Mouse (Mus musculus): ENCODE measurements around the gene Gm27021. TPM values are rescaled to one million over a fixed set of nuclear protein-coding genes. Genes with fewer than 3 reads are reported as not detected.

The Gm27021 gene
- total and polyA plus RNA-seq, 3 experiments: 0.21 to 0.54 TPM; not detected in 1

- TF ChIP-seq MXI1 (IDR thresholded peaks at IDR 0.05; ENCODE audit: low read depth, low read length) (no peak), MAZ (IDR thresholded peaks at IDR 0.05; ENCODE audit: low read depth, low read length) (no peak), EP300 (IDR thresholded peaks at IDR 0.05; ENCODE audit: low read depth in 1 of 2, low read length in 2 of 2) (no peak), KAT2A (conservative IDR thresholded peaks at IDR 0.05; ENCODE audit: low read depth, low read length) (no peak)
- no peaks in the 10 kb centered on the region for H3K27me3 ChIP-seq (ENCODE audit: control insufficient read depth in 1 of 2, insufficient read depth in 2 of 2, low read length in 2 of 2)
- H3K27ac ChIP-seq (ENCODE audit: control insufficient read depth, low read depth, low read length): no peak overlapping the region
- no peak overlapping the region for H3K4me3 ChIP-seq (ENCODE audit: control insufficient read depth in 1 of 2, insufficient read depth in 1 of 2, low read depth in 2 of 2, low read length in 2 of 2)
- H3K79me2 ChIP-seq (ENCODE audit: control insufficient read depth, insufficient read depth, low read length, poor library complexity): no peaks in the 10 kb centered on the region
- H3K9ac ChIP-seq (ENCODE audit: control insufficient read depth, low read depth, low read length, poor library complexity, severe bottlenecking): no peak overlapping the region
- DNase-seq (ENCODE audit: low read depth, low spot score): no peak
- H3K9me3 ChIP-seq (replicated peaks; ENCODE audit: insufficient read depth, low read length): no peaks in the 10 kb centered on the region
- H3K4me1 ChIP-seq (ENCODE audit: control insufficient read depth in 1 of 2, insufficient read depth in 2 of 2, low read length in 2 of 2): no peaks in the 10 kb centered on the region
- no peaks in the 10 kb centered on the region; a peak in 1 of 4 replicates for H3K36me3 ChIP-seq (ENCODE audit: control insufficient read depth in 1 of 2, insufficient read depth in 2 of 2, low read length in 2 of 2)
These were observed 36.2 kb downstream of the Gm27021 start for GRCm38 (mm10) chr8:120631441-120632375.

- H3K9me3 ChIP-seq (replicated peaks; ENCODE audit: insufficient read depth, low read length): no peaks in the 10 kb centered on the region
- no peaks in the 10 kb centered on the region for H3K4me1 ChIP-seq (ENCODE audit: control insufficient read depth in 1 of 2, insufficient read depth in 2 of 2, low read length in 2 of 2)
- TF ChIP-seq TCF12 (IDR thresholded peaks at IDR 0.05; ENCODE audit: low read depth, low read length) (no peak), ZKSCAN1 (IDR thresholded peaks at IDR 0.05; ENCODE audit: low read depth, low read length) (no peak), SMC3 (IDR thresholded peaks at IDR 0.05; ENCODE audit: low read depth, low read length) (no peak), POLR2A (IDR thresholded peaks at IDR 0.05; ENCODE audit: control insufficient read depth in 1 of 2, insufficient read depth in 1 of 2, low read depth in 1 of 2, low read length in 2 of 2, poor library complexity in 1 of 2) (no peak), TAL1 (IDR thresholded peaks at IDR 0.05; ENCODE audit: low read length) (no peak)
- H3K27me3 ChIP-seq (ENCODE audit: control insufficient read depth in 1 of 2, insufficient read depth in 2 of 2, low read length in 2 of 2): no peaks in the 10 kb centered on the region
- DNase-seq (ENCODE audit: low read depth, low spot score): no peak
- no peaks in the 10 kb centered on the region; a peak in 1 of 4 replicates for H3K36me3 ChIP-seq (ENCODE audit: control insufficient read depth in 1 of 2, insufficient read depth in 2 of 2, low read length in 2 of 2)
- no peak overlapping the region for H3K4me3 ChIP-seq (ENCODE audit: control insufficient read depth in 1 of 2, insufficient read depth in 1 of 2, low read depth in 2 of 2, low read length in 2 of 2)
- H3K9ac ChIP-seq (ENCODE audit: control insufficient read depth, low read depth, low read length, poor library complexity, severe bottlenecking): no peak overlapping the region
- no peak overlapping the region for H3K27ac ChIP-seq (ENCODE audit: control insufficient read depth, low read depth, low read length)
- H3K79me2 ChIP-seq (ENCODE audit: control insufficient read depth, insufficient read depth, low read length, poor library complexity): no peaks in the 10 kb centered on the region
These were observed 37.0 kb downstream of the Gm27021 start for GRCm38 (mm10) chr8:120630848-120631247.

- Histone ChIP-seq H3K27me3 (ENCODE audit: control insufficient read depth in 1 of 2, insufficient read depth in 2 of 2, low read length in 2 of 2) (no peaks in the 10 kb centered on the region), H3K9ac (ENCODE audit: control insufficient read depth, low read depth, low read length, poor library complexity, severe bottlenecking) (no peak overlapping the region), H3K4me3 (ENCODE audit: control insufficient read depth in 1 of 2, insufficient read depth in 1 of 2, low read depth in 2 of 2, low read length in 2 of 2) (no peak overlapping the region), H3K4me1 (ENCODE audit: control insufficient read depth in 1 of 2, insufficient read depth in 2 of 2, low read length in 2 of 2) (no peaks in the 10 kb centered on the region), H3K36me3 (ENCODE audit: control insufficient read depth in 1 of 2, insufficient read depth in 2 of 2, low read length in 2 of 2) (no peaks in the 10 kb centered on the region; a peak in 1 of 4 replicates), H3K27ac (ENCODE audit: control insufficient read depth, low read depth, low read length) (no peak overlapping the region), H3K79me2 (ENCODE audit: control insufficient read depth, insufficient read depth, low read length, poor library complexity) (no peaks in the 10 kb centered on the region), H3K9me3 (replicated peaks; ENCODE audit: insufficient read depth, low read length) (no peaks in the 10 kb centered on the region)
- DNase-seq (ENCODE audit: low read depth, low spot score): no peak
- TF ChIP-seq CTCF (IDR thresholded peaks at IDR 0.05 in 2 of 3, conservative IDR thresholded peaks at IDR 0.05 in 1 of 3; ENCODE audit: control insufficient read depth in 1 of 3, insufficient read depth in 1 of 3, low read depth in 2 of 3, low read length in 3 of 3, poor library complexity in 1 of 3, severe bottlenecking in 1 of 3) (no peak), USF2 (IDR thresholded peaks at IDR 0.05; ENCODE audit: borderline replicate concordance in 1 of 2, insufficient read depth in 1 of 2, low read depth in 1 of 2, low read length in 2 of 2) (no peak), MYC (IDR thresholded peaks at IDR 0.05; ENCODE audit: low read depth, low read length) (no peak), UBTF (IDR thresholded peaks at IDR 0.05; ENCODE audit: borderline replicate concordance, insufficient read depth, low read depth, low read length) (no peak), ELF1 (IDR thresholded peaks at IDR 0.05; ENCODE audit: low read depth, low read length) (no peak), CHD1 (IDR thresholded peaks at IDR 0.05; ENCODE audit: low read depth, low read length) (no peak)
These were observed 37.8 kb downstream of the Gm27021 start for GRCm38 (mm10) chr8:120630031-120630430.

Measured in MEL (cell line).